Mouse (Mus musculus): Measurements from ENCODE around the gene Ly6g5b. TPM values are rescaled to one million over a fixed set of nuclear protein-coding genes. Genes with fewer than 3 reads are reported as not detected.

Ly6g5b gene
- polyA plus RNA-seq (2012; rRNA removed): 1,986 and 2,407 TPM in 2 replicates

GRCm38 (mm10) chr17:35115046-35116019 is at the start of gene Ly6g5b:
Ly6g5b (minus strand) TSS chr17:35115428.
- no peak for DNase-seq (ENCODE audit: low read depth)

GRCm38 (mm10) chr17:35164218-35164567 is 49.0 kb upstream of the Ly6g5b start:
- no peak for DNase-seq (ENCODE audit: low read depth)

GRCm38 (mm10) chr17:35163326-35164081 is 48.3 kb upstream of the Ly6g5b start:
- DNase-seq (ENCODE audit: low read depth): no peak

- no peak for DNase-seq (ENCODE audit: low read depth)
Observed at GRCm38 (mm10) chr17:35162730-35163129, 47.5 kb upstream of the Ly6g5b start.

- DNase-seq (ENCODE audit: low read depth): no peak
Observed at GRCm38 (mm10) chr17:35162121-35162520, 46.9 kb upstream of the Ly6g5b start.

GRCm38 (mm10) chr17:35161421-35161820 is 46.2 kb upstream of the Ly6g5b start:
- DNase-seq (ENCODE audit: low read depth): no peak

GRCm38 (mm10) chr17:35159638-35160037 is 44.4 kb upstream of the Ly6g5b start:
- no peak for DNase-seq (ENCODE audit: low read depth)

GRCm38 (mm10) chr17:35158850-35159593 is 43.8 kb upstream of the Ly6g5b start:
- no peak for DNase-seq (ENCODE audit: low read depth)

GRCm38 (mm10) chr17:35157661-35158175 is 42.5 kb upstream of the Ly6g5b start:
- no peak for DNase-seq (ENCODE audit: low read depth)

GRCm38 (mm10) chr17:35157254-35157653 is 42.0 kb upstream of the Ly6g5b start:
- DNase-seq (ENCODE audit: low read depth): no peak

- DNase-seq (ENCODE audit: low read depth): no peak
Observed at GRCm38 (mm10) chr17:35156461-35157200, 41.4 kb upstream of the Ly6g5b start.

- DNase-seq (ENCODE audit: low read depth): no peak
Observed at GRCm38 (mm10) chr17:35155451-35155850, 40.2 kb upstream of the Ly6g5b start.

- no peak for DNase-seq (ENCODE audit: low read depth)
Observed at GRCm38 (mm10) chr17:35154616-35155015, 39.4 kb upstream of the Ly6g5b start.

GRCm38 (mm10) chr17:35153931-35154330 is 38.7 kb upstream of the Ly6g5b start:
- DNase-seq (ENCODE audit: low read depth): no peak

- DNase-seq (ENCODE audit: low read depth): no peak
Observed at GRCm38 (mm10) chr17:35153077-35153476, 37.8 kb upstream of the Ly6g5b start.

- no peak for DNase-seq (ENCODE audit: low read depth)
Observed at GRCm38 (mm10) chr17:35152121-35152520, 36.9 kb upstream of the Ly6g5b start.

- no peak for DNase-seq (ENCODE audit: low read depth)
Observed at GRCm38 (mm10) chr17:35147922-35148639, 32.9 kb upstream of the Ly6g5b start.

- no peak for DNase-seq (ENCODE audit: low read depth)
Observed at GRCm38 (mm10) chr17:35147348-35147747, 32.1 kb upstream of the Ly6g5b start.

GRCm38 (mm10) chr17:35146139-35146538 is 30.9 kb upstream of the Ly6g5b start:
- DNase-seq (ENCODE audit: low read depth): no peak

GRCm38 (mm10) chr17:35141971-35142370 is 26.7 kb upstream of the Ly6g5b start:
- DNase-seq (ENCODE audit: low read depth): no peak
